Mouse (Mus musculus) erythroblast, embryonic 14.5 days (primary cell): ENCODE measurements around the gene Lrig2. TPM values are rescaled to one million over a fixed set of nuclear protein-coding genes. Genes with fewer than 3 reads are reported as not detected.

Experiments
- H3K27me3 ChIP-seq: 2 replicates; pipeline ENCODE4 v1.6.1; 2012; ENCODE audit warnings: inconsistent platforms; ENCODE audit not compliant: control insufficient read depth
- H3K36me3 ChIP-seq: 2 replicates; pipeline ENCODE4 v1.6.1; 2012; ENCODE audit warnings: mild to moderate bottlenecking, inconsistent platforms; ENCODE audit not compliant: control insufficient read depth
- H3K4me1 ChIP-seq: 2 replicates; pipeline ENCODE4 v1.6.1; 2012; ENCODE audit warnings: inconsistent platforms; ENCODE audit not compliant: control insufficient read depth
- H3K4me3 ChIP-seq: replicated peaks from 2 replicates; pipeline ENCODE3; 2012; ENCODE audit warnings: moderate library complexity, mild to moderate bottlenecking, inconsistent platforms
- H3K9me3 ChIP-seq: 2 replicates; pipeline ENCODE4 v1.6.1; 2012; ENCODE audit warnings: low read length, inconsistent platforms, mixed read lengths; ENCODE audit not compliant: control insufficient read depth
- GATA1 ChIP-seq: IDR thresholded peaks from 2 replicates; pipeline ENCODE4 v1.6.1; 2012; ENCODE audit warnings: low read length, inconsistent platforms, mixed read lengths
- TAL1 ChIP-seq: IDR thresholded peaks from 3 replicates; pipeline ENCODE4 v1.6.1; 2012; ENCODE audit warnings: low read length, inconsistent platforms, mixed read lengths
- polyA plus RNA-seq: library from polyadenylated mRNA; stranded (reverse); fragments of >175 nt; gene quantifications from 2 replicates; pipeline ENCODE4 v1.2.3, GENCODE M21; 2012

Gene Lrig2
- polyA plus RNA-seq, 1 experiment = 0.19 TPM

DNA sequence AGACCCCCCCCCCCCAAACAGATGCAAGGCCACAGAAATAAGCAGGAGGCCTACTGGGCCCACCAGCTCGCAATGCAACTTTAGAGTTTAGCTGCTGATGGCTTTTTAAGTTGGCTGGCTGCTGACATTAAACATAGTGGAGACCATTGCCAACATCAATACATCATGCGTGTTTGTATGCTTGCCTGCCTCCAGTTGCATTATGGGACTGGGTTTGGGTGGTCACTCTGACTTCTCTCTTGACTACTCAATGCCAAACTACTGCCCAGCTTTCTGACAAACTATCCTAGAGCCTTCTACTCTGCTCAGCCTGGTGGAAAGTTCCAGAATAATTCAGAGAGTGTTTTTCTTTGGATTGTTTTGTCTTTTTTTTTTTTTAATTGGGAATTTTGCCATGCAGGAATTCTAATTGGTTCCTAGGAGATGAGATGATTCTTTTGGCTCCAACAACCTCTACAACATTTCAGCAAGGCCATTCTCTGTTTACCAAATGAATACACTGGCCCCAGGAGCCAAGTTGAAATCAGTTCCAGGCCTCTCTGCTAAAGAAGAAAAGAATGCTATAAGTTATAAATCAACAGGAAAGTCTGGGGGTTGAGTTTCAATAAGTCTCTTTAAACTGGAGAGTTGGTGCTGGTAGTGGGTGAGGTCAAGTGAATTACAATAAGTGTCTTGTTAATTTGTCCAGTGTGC lies 161.3 kb downstream of the Lrig2 start:
- TF ChIP-seq TAL1 (no peak), GATA1 (no peak)
- Histone ChIP-seq H3K9me3 (no peaks in the 10 kb centered on the region), H3K4me1 (no peaks in the 10 kb centered on the region)

DNA sequence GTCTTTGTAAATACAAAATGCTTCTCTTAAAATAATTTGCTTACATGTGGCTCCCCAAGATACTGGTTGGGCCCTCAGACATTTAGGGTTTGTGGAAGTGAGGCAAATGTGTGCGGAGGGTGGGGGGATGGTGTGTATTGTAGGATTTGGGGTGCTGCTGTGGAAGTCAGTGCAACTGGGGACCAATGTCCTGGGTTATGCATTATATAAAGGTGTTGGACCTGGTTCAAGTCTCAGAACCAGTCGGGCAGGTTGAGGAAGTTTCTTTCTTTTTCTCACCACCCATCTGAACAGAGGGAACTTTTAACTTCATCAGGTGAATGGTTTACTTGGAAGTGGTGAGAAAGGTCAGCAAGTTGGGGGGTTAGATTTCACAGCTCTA lies 161.9 kb downstream of the Lrig2 start:
- H3K4me1 ChIP-seq = no peaks in the 10 kb centered on the region
- TF ChIP-seq TAL1 (no peak), GATA1 (no peak)
- H3K36me3 ChIP-seq = no peaks in the 10 kb centered on the region
- H3K9me3 ChIP-seq = no peaks in the 10 kb centered on the region
- H3K27me3 ChIP-seq = no peaks in the 10 kb centered on the region
- no peak overlapping the region for H3K4me3 ChIP-seq

More for the DNA sequence above, 161.3 kb downstream of the Lrig2 start:
- Histone ChIP-seq H3K36me3 (no peaks in the 10 kb centered on the region), H3K27me3 (no peaks in the 10 kb centered on the region), H3K4me3 (no peak overlapping the region)

DNA sequence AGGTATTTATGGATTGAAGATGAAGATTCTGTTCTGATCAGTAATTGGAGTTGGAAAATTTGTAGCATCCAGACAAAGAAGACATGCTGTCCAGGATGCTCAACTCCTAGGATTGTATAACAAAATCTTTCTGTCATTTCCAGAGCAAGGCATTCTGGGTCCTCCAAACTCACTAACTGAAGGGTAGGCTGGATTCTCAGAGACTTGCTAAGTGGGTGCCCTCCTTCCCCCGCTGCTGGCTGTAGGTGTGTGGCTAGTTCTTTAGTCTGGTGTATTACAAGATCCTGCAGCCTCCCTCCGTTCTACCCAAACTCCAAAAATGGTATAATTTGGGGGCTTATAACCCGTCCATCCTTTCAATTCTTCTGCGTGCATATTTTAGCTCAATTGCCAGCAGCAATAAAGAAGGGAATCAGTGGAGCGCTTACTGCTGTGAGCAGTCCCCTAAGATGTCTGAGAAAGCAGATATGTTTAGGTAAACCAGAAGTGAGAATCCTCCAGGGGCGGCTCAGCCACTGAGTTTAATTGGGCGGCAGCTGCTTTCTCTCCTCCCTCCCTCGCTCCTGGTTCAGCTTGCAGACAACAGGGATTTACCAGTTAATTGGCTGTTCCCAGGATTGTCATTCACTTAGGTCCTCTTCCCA lies 162.4 kb downstream of the Lrig2 start:
- Histone ChIP-seq H3K4me3 (no peak overlapping the region), H3K27me3 (no peaks in the 10 kb centered on the region), H3K4me1 (no peaks in the 10 kb centered on the region), H3K9me3 (no peaks in the 10 kb centered on the region), H3K36me3 (no peaks in the 10 kb centered on the region)
- no peak for TF ChIP-seq TAL1
- TF ChIP-seq GATA1 = no peak

Other genes with a start within 250 kb of the Lrig2 start
- gene Slc16a1, start 126.8 kb upstream of the Lrig2 start, polyA plus RNA-seq = 12.8 and 18.6 TPM in 2 replicates